In the genomic region with DNA sequence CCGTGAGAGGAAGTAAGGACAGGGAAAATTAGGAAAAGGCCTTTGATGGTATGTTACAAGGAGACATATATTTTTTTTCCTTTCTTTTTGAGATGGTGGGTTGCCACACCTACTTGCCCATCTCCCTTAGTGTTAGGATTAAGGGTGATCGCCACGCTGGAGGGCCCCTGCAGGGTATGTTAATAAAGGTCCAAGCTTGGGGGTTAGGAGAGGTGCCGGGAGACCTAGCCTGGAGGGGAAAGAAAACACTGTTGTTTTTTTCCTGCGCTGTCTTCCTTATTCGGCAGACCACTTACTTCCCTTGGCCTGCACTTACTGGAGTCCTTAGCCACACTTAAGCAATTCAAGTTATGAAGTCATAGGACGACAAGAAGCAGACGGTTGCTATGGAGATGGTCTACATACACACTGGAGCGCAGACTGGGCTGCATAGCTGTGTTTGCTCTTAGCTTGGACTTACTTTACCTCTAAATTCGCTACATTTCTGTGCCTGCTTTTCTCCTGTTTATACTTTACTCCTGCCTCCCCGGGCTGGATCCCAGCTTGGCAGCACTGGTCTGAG, we compare ENCODE assay signal across 8 mouse cellular contexts. TPM values are rescaled to one million over a fixed set of nuclear protein-coding genes. Genes with fewer than 3 reads are reported as not detected.
A peak's percentile ranks its signal among the peaks of the same experiment; 100 is the strongest.
DNase-seq lines count a peak whose midpoint lies in the region; ATAC-seq lines count a peak whose summit lies in the region.

No protein-coding gene starts in this region.

- no peak overlapping the region; the same call in 1 of the 2 replicates for H3K9ac ChIP-seq in kidney, embryonic 16.5 days (replicated peaks; ENCODE audit: low read length)
- peak overlapping the region; percentile 22; the same call in 1 of the 2 replicates for H3K9ac ChIP-seq in limb, embryonic 11.5 days (ENCODE audit: low read length)

- H3K27ac ChIP-seq in kidney, embryonic 16.5 days (ENCODE audit: low read length) = peak overlapping the region; percentile 17; the same call in 1 of the 2 replicates
- peak overlapping the region; percentile 85 for H3K27ac ChIP-seq in brown adipose tissue, adult 24 weeks (replicated peaks; ENCODE audit: low read depth, low read length)
- H3K27ac ChIP-seq in limb, embryonic 11.5 days (replicated peaks; ENCODE audit: low read depth, low read length) = no peak overlapping the region

- no peak overlapping the region for H3K4me3 ChIP-seq in kidney, embryonic 16.5 days (ENCODE audit: low read length)
- no peak overlapping the region for H3K4me3 ChIP-seq in brown adipose tissue, adult 24 weeks (ENCODE audit: insufficient read depth, low read depth, low read length)
- H3K4me3 ChIP-seq in limb, embryonic 11.5 days (ENCODE audit: low read depth, low read length) = no peak overlapping the region

- DNase-seq in kidney, adult 11 months = no peak
- DNase-seq in limb, embryonic 11.5 days (ENCODE audit: low spot score) = no peak
- DNase-seq in cerebellum, adult 11-12 months = no peak
- DNase-seq in thymus, postnatal 14 days = no peak
- DNase-seq in adrenal gland, postnatal 36 days = no peak

- H3K27me3 ChIP-seq in kidney, embryonic 16.5 days (ENCODE audit: insufficient read depth, low read length) = no peaks in the 10 kb centered on the region
- no peaks in the 10 kb centered on the region for H3K27me3 ChIP-seq in limb, embryonic 11.5 days (ENCODE audit: control insufficient read depth, insufficient read depth, low read length)

- H3K36me3 ChIP-seq in kidney, embryonic 16.5 days (ENCODE audit: insufficient read depth, low read length) = no peaks in the 10 kb centered on the region
- H3K36me3 ChIP-seq in limb, embryonic 11.5 days (ENCODE audit: control insufficient read depth, insufficient read depth, low read length) = no peaks in the 10 kb centered on the region

- no peaks in the 10 kb centered on the region for H3K9me3 ChIP-seq in kidney, embryonic 16.5 days (ENCODE audit: low read length)
- H3K9me3 ChIP-seq in limb, embryonic 11.5 days (ENCODE audit: control insufficient read depth, low read length) = no peaks in the 10 kb centered on the region

- no peak for ATAC-seq in kidney, embryonic 16.5 days (ENCODE audit: low FRiP score, low TSS enrichment)
- no peak for ATAC-seq in limb, embryonic 11.5 days (ENCODE audit: insufficient number of reproducible peaks, low FRiP score, low TSS enrichment, low read depth)
- peak; percentile 58 for ATAC-seq in monocyte, adult 5-6 weeks (replicated peaks; ENCODE audit: insufficient number of reproducible peaks, low FRiP score, low TSS enrichment, poor library complexity, severe bottlenecking)

- 37% methylated on average over 11 of the region's 11 CpGs for WGBS in kidney, embryonic 16.5 days
- WGBS in limb, embryonic 11.5 days = 28% methylated on average over 11 of the region's 11 CpGs

- H3K4me2 ChIP-seq in kidney, embryonic 16.5 days (replicated peaks; ENCODE audit: low read depth, low read length) = no peak overlapping the region
- no peak overlapping the region for H3K4me2 ChIP-seq in limb, embryonic 11.5 days (ENCODE audit: low read depth, severe bottlenecking)

- peaks cover 20% of the 10 kb centered on the region for H3K4me1 ChIP-seq in kidney, embryonic 16.5 days (ENCODE audit: insufficient read depth, low read length)
- peaks cover 33% of the 10 kb centered on the region for H3K4me1 ChIP-seq in brown adipose tissue, adult 24 weeks (ENCODE audit: control insufficient read depth, insufficient read depth, insufficient read length, low read length)
- 0 out of 2 replicates have a peak, but pooled peaks cover 5% of the 10 kb centered on the region for H3K4me1 ChIP-seq in limb, embryonic 11.5 days (ENCODE audit: control insufficient read depth, insufficient read depth, low read length)

RNA-seq across cellular contexts. Expression of gene Mcl1, which starts 5.0 kb away (rescaled TPM):
- 23.7 and 38.1 TPM in 2 replicates for polyA plus RNA-seq in kidney, embryonic 16.5 days (2015; fragmentation: Nextera tagmentation; extraction: Ambion mirVana)
- 56.1 and 61.6 TPM in 2 replicates for polyA plus RNA-seq in brown adipose tissue, adult 24 weeks (2012; ENCODE audit: insufficient read depth, insufficient read length, missing spikeins)
- 63.2 and 67.9 TPM in 2 replicates for polyA plus RNA-seq in limb, embryonic 11.5 days (2014; fragmentation: Nextera tagmentation; extraction: Ambion mirVana)
- total RNA-seq in monocyte, adult 5-6 weeks (2017) = 678 to 973 TPM (median 884 TPM) in 3 replicates
- 100 to 1,000 TPM; 199 to 227 TPM for total RNA-seq in adrenal gland, postnatal 36 days (2021)

RNA-seq across cellular contexts. Expression of gene Ensa, which starts 28.8 kb away (rescaled TPM):
- polyA plus RNA-seq in kidney, embryonic 16.5 days (2015; fragmentation: Nextera tagmentation; extraction: Ambion mirVana) = 76.4 and 78.6 TPM in 2 replicates
- 38.4 and 51.4 TPM in 2 replicates for polyA plus RNA-seq in brown adipose tissue, adult 24 weeks (2012; ENCODE audit: insufficient read depth, insufficient read length, missing spikeins)
- polyA plus RNA-seq in limb, embryonic 11.5 days (2014; fragmentation: Nextera tagmentation; extraction: Ambion mirVana) = 78.7 and 81.8 TPM in 2 replicates
- 127 to 153 TPM (median 131 TPM) in 3 replicates for total RNA-seq in monocyte, adult 5-6 weeks (2017)
- total RNA-seq in adrenal gland, postnatal 36 days (2021) = 100 to 1,000 TPM in 1 of 2 experiments, 10 to 100 TPM in 1; 83.6 to 107 TPM

RNA-seq across cellular contexts. Expression of gene Adamtsl4, which starts 34.2 kb away (rescaled TPM):
- 3.8 and 3.9 TPM in 2 replicates for polyA plus RNA-seq in kidney, embryonic 16.5 days (2015; fragmentation: Nextera tagmentation; extraction: Ambion mirVana)
- 2.5 and 6.6 TPM in 2 replicates for polyA plus RNA-seq in brown adipose tissue, adult 24 weeks (2012; ENCODE audit: insufficient read depth, insufficient read length, missing spikeins)
- 0.29 and 0.71 TPM in 2 replicates for polyA plus RNA-seq in limb, embryonic 11.5 days (2014; fragmentation: Nextera tagmentation; extraction: Ambion mirVana)
- 0.38 to 7.2 TPM (median 0.53 TPM) in 3 replicates for total RNA-seq in monocyte, adult 5-6 weeks (2017)
- total RNA-seq in adrenal gland, postnatal 36 days (2021) = 10 to 100 TPM in 1 of 2 experiments, 1 to 10 TPM in 1; 6.5 to 11.1 TPM
